ENCODE assay signal across 11 mouse cellular contexts in the genomic region with DNA sequence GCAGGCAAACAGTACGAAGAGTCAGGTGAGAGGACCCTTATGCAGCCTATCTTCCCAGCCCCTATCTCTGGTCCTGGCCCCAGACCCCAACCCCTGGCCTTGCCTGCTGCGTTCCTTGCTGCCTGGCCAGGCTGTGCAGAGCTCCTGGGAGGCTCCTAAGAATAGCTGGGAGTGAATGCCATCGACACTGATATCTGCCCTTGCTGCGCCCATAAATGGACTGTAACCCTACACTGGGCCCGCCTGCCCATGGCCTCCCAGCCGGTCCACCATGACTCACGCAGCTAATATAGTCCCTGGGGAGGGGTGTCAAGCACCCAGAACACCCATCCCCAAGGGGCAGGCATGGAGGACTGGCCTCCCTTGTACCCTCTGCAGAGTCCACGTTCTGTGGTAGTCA. TPM values are rescaled to one million over a fixed set of nuclear protein-coding genes. Genes with fewer than 3 reads are reported as not detected.
A peak's percentile ranks its signal among the peaks of the same experiment; 100 is the strongest.
DNase-seq lines count a peak whose midpoint lies in the region; ATAC-seq and TF ChIP-seq lines count a peak whose summit lies in the region.
"Had no signal": no experiment of that assay in that cellular context is flagged by ENCODE, and none has a peak within 500 bp of the region (broad histone marks: within the 10 kb centered on the region; RNA-seq: fewer than 3 reads in every experiment).

A gene (minus strand): TSS at position 185 of the 400 bp plus-strand sequence.

- no peaks in the 10 kb centered on the region for H3K27me3 ChIP-seq in kidney, embryonic 14.5 days (ENCODE audit: control insufficient read depth, insufficient read depth, low read length)
- H3K27me3 ChIP-seq in heart, embryonic 11.5 days (ENCODE audit: control insufficient read depth, insufficient read depth, low read length), result no peaks in the 10 kb centered on the region
- no peaks in the 10 kb centered on the region for H3K27me3 ChIP-seq in limb, embryonic 14.5 days (ENCODE audit: control insufficient read depth, insufficient read depth, low read length)
- H3K27me3 ChIP-seq in forebrain, postnatal 0 days (ENCODE audit: insufficient read depth, low read length), result no peaks in the 10 kb centered on the region
- H3K27me3 ChIP-seq: forebrain, embryonic 15.5 days; liver, embryonic 15.5 days had no signal

- WGBS in kidney, embryonic 14.5 days, result 38% methylated on average over 8 of the region's 8 CpGs
- 22% methylated on average over 8 of the region's 8 CpGs for WGBS in heart, embryonic 11.5 days (ENCODE audit: insufficient replicate concordance)
- WGBS in limb, embryonic 14.5 days, result 65% methylated on average over 8 of the region's 8 CpGs
- 78% methylated on average over 8 of the region's 8 CpGs for WGBS in forebrain, postnatal 0 days

- no peak for DNase-seq in kidney, postnatal 25 days
- no peak for DNase-seq in limb, embryonic 14.5 days (ENCODE audit: low spot score)
- DNase-seq in left cerebral cortex, adult 2 months (ENCODE audit: extremely low spot score in 1 of 2, low spot score in 2 of 2), result no peak
- no peak for DNase-seq in urinary bladder, postnatal 36 days (ENCODE audit: low spot score in 2 of 2)
- DNase-seq in forebrain, postnatal 0 days, result no peak
- DNase-seq: cerebellum, postnatal 25 days had no signal

- no peak within 1 kb of the TSS for H3K4me2 ChIP-seq in kidney, embryonic 14.5 days (replicated peaks; ENCODE audit: low read depth, low read length)
- peak within 1 kb of the TSS; percentile 70 for H3K4me2 ChIP-seq in heart, embryonic 11.5 days
- no peak within 1 kb of the TSS for H3K4me2 ChIP-seq in limb, embryonic 14.5 days (replicated peaks; ENCODE audit: low read depth, low read length, severe bottlenecking)
- H3K4me2 ChIP-seq in forebrain, postnatal 0 days (ENCODE audit: low read depth), result no peak within 1 kb of the TSS
- H3K4me2 ChIP-seq: forebrain, embryonic 15.5 days; liver, embryonic 15.5 days had no signal

- TF ChIP-seq POLR2A in limb, embryonic 14.5 days (IDR thresholded peaks at IDR 0.05; ENCODE audit: borderline replicate concordance, extremely low read depth, insufficient read depth, insufficient read length), result no peak

- H3K9ac ChIP-seq in kidney, embryonic 14.5 days (ENCODE audit: low read depth, low read length), result no peak within 1 kb of the TSS
- H3K9ac ChIP-seq in heart, embryonic 11.5 days (ENCODE audit: low read depth, low read length), result peak within 1 kb of the TSS; percentile 90
- H3K9ac ChIP-seq in limb, embryonic 14.5 days (ENCODE audit: low read depth, low read length, severe bottlenecking), result no peak within 1 kb of the TSS
- H3K9ac ChIP-seq in forebrain, postnatal 0 days, result no peak within 1 kb of the TSS
- H3K9ac ChIP-seq: forebrain, embryonic 15.5 days; liver, embryonic 15.5 days had no signal

- no peaks in the 10 kb centered on the region for H3K9me3 ChIP-seq in kidney, embryonic 14.5 days (ENCODE audit: control insufficient read depth, low read length)
- no peaks in the 10 kb centered on the region for H3K9me3 ChIP-seq in heart, embryonic 11.5 days (replicated peaks; ENCODE audit: control insufficient read depth, low read length)
- H3K9me3 ChIP-seq in limb, embryonic 14.5 days (ENCODE audit: control insufficient read depth, low read length), result no peaks in the 10 kb centered on the region
- H3K9me3 ChIP-seq in forebrain, postnatal 0 days (ENCODE audit: low read length), result no peaks in the 10 kb centered on the region
- H3K9me3 ChIP-seq: forebrain, embryonic 15.5 days; liver, embryonic 15.5 days had no signal

- no peak within 1 kb of the TSS for H3K27ac ChIP-seq in kidney, embryonic 14.5 days (ENCODE audit: low read depth, low read length)
- H3K27ac ChIP-seq in brown adipose tissue, adult 24 weeks (replicated peaks; ENCODE audit: low read depth, low read length), result peak within 1 kb of the TSS; percentile 39
- H3K27ac ChIP-seq in heart, embryonic 11.5 days (ENCODE audit: low read depth, low read length), result peak within 1 kb of the TSS; percentile 94
- H3K27ac ChIP-seq in limb, embryonic 14.5 days (replicated peaks; ENCODE audit: low read depth, low read length), result no peak within 1 kb of the TSS
- no peak within 1 kb of the TSS for H3K27ac ChIP-seq in left cerebral cortex, adult 2 months
- H3K27ac ChIP-seq in forebrain, postnatal 0 days (ENCODE audit: low read depth, low read length), result no peak within 1 kb of the TSS
- H3K27ac ChIP-seq: forebrain, embryonic 15.5 days; liver, embryonic 15.5 days had no signal

- no peaks in the 10 kb centered on the region for H3K36me3 ChIP-seq in kidney, embryonic 14.5 days (ENCODE audit: control insufficient read depth, insufficient read depth, low read length)
- H3K36me3 ChIP-seq in heart, embryonic 11.5 days (ENCODE audit: control insufficient read depth, insufficient read depth, low read length), result no peaks in the 10 kb centered on the region
- no peaks in the 10 kb centered on the region for H3K36me3 ChIP-seq in limb, embryonic 14.5 days (ENCODE audit: control insufficient read depth, insufficient read depth, low read length)
- H3K36me3 ChIP-seq in forebrain, postnatal 0 days (ENCODE audit: insufficient read depth), result no peaks in the 10 kb centered on the region
- H3K36me3 ChIP-seq: forebrain, embryonic 15.5 days; liver, embryonic 15.5 days had no signal

- no peak for TF ChIP-seq CTCF in left cerebral cortex, adult 2 months (IDR thresholded peaks at IDR 0.05)
- no peak for TF ChIP-seq CTCF in forebrain, postnatal 0 days (IDR thresholded peaks at IDR 0.05; ENCODE audit: low read depth)

- intact Hi-C loops in left cerebral cortex, adult 2 months (cut with DNase I), result no loop called here

- no peak within 1 kb of the TSS for H3K4me3 ChIP-seq in kidney, embryonic 14.5 days (ENCODE audit: low read length)
- peak within 1 kb of the TSS; percentile 7; the same call in 1 of the 2 replicates for H3K4me3 ChIP-seq in brown adipose tissue, adult 24 weeks (ENCODE audit: insufficient read depth, low read depth, low read length)
- H3K4me3 ChIP-seq in heart, embryonic 11.5 days (ENCODE audit: low read depth, low read length), result peak within 1 kb of the TSS; percentile 44
- H3K4me3 ChIP-seq in limb, embryonic 14.5 days (replicated peaks; ENCODE audit: low read length), result no peak within 1 kb of the TSS
- no peak within 1 kb of the TSS for H3K4me3 ChIP-seq in left cerebral cortex, adult 2 months
- no peak within 1 kb of the TSS for H3K4me3 ChIP-seq in forebrain, postnatal 0 days (ENCODE audit: low read depth, low read length)
- H3K4me3 ChIP-seq: forebrain, embryonic 15.5 days; liver, embryonic 15.5 days had no signal

- no peaks in the 10 kb centered on the region for H3K4me1 ChIP-seq in kidney, embryonic 14.5 days (ENCODE audit: control insufficient read depth, insufficient read depth, low read length)
- H3K4me1 ChIP-seq in brown adipose tissue, adult 24 weeks (ENCODE audit: control insufficient read depth, insufficient read depth, insufficient read length, low read length), result peaks cover 10% of the 10 kb centered on the region
- H3K4me1 ChIP-seq in heart, embryonic 11.5 days (ENCODE audit: control insufficient read depth, insufficient read depth, low read length), result peaks cover 72% of the 10 kb centered on the region
- peaks cover 4% of the 10 kb centered on the region; the same call in 1 of the 2 replicates for H3K4me1 ChIP-seq in limb, embryonic 14.5 days (ENCODE audit: control insufficient read depth, insufficient read depth, low read length)
- no peaks in the 10 kb centered on the region for H3K4me1 ChIP-seq in forebrain, postnatal 0 days (ENCODE audit: insufficient read depth)
- H3K4me1 ChIP-seq: forebrain, embryonic 15.5 days; liver, embryonic 15.5 days had no signal

- peak; percentile 29; the same call in 1 of the 2 replicates for ATAC-seq in kidney, embryonic 14.5 days (ENCODE audit: low FRiP score, low TSS enrichment)
- peak; percentile 65 for ATAC-seq in heart, embryonic 11.5 days (replicated peaks; ENCODE audit: insufficient number of reproducible peaks, low FRiP score, low TSS enrichment)
- ATAC-seq in limb, embryonic 14.5 days (ENCODE audit: low FRiP score, low read depth), result peak; percentile 28; the same call in 1 of the 2 replicates
- no peak for ATAC-seq in forebrain, postnatal 0 days
- ATAC-seq: forebrain, embryonic 15.5 days had no signal

RNA-seq across cellular contexts. Expression of the gene that starts here (rescaled TPM):
- polyA plus RNA-seq in kidney, embryonic 14.5 days (2014; fragmentation: Nextera tagmentation; extraction: Ambion mirVana), result 0.24 and 0.31 TPM in 2 replicates
- 12.4 and 28.6 TPM in 2 replicates for polyA plus RNA-seq in brown adipose tissue, adult 24 weeks (2012; ENCODE audit: insufficient read depth, insufficient read length, missing spikeins)
- polyA plus RNA-seq in heart, embryonic 11.5 days (2014; fragmentation: Nextera tagmentation; extraction: Ambion mirVana), result 221 and 225 TPM in 2 replicates
- 37.7 and 44.1 TPM in 2 replicates for polyA plus RNA-seq in limb, embryonic 14.5 days (2012; rRNA removed)
- 20.0 and 26.6 TPM in 2 replicates for polyA plus RNA-seq in limb, embryonic 14.5 days (2014; fragmentation: Nextera tagmentation; extraction: Ambion mirVana)
- total RNA-seq in left cerebral cortex, adult 2 months (2021), result 1 to 10 TPM; 2.5 to 2.6 TPM
- total RNA-seq in forebrain, postnatal 0 days (2014; rRNA removed), result 1.3 and 2.0 TPM in 2 replicates
- polyA plus RNA-seq in forebrain, postnatal 0 days (2015; fragmentation: Nextera tagmentation; extraction: Ambion mirVana), result 0.70 and 0.90 TPM in 2 replicates

Comparison
In these comparisons a context has a peak if more than half of its experiments do, and no peak if none do; other contexts are left out.
1. Peak in ATAC-seq in kidney, embryonic 14.5 days; RNA of the gene not detected or under 1 TPM.
2. H3K27ac ChIP-seq: peak in brown adipose tissue, adult 24 weeks (single experiment) and heart, embryonic 11.5 days (single experiment); none in kidney, embryonic 14.5 days (single experiment), limb, embryonic 14.5 days (single experiment), left cerebral cortex, adult 2 months (single experiment) and forebrain, postnatal 0 days (single experiment).
3. H3K4me3 ChIP-seq: peak in brown adipose tissue, adult 24 weeks (single experiment) and heart, embryonic 11.5 days (single experiment); none in kidney, embryonic 14.5 days (single experiment), limb, embryonic 14.5 days (single experiment), left cerebral cortex, adult 2 months (single experiment) and forebrain, postnatal 0 days (single experiment).